11 mouse cellular contexts compared by ENCODE assay signal in genomic region chr4:152833411-152834310, GRCm38 (mm10).
DNase-seq lines count a peak whose midpoint lies in the region; ATAC-seq and TF ChIP-seq lines count a peak whose summit lies in the region.
"Had no signal": no experiment of that assay in that cellular context is flagged by ENCODE, and none has a peak within 500 bp of the region (broad histone marks: within the 10 kb centered on the region; RNA-seq: fewer than 3 reads in every experiment).

No protein-coding gene starts in this region.

- TF ChIP-seq CTCF in kidney, adult 2 months (conservative IDR thresholded peaks at IDR 0.05; ENCODE audit: insufficient read depth, insufficient read length, low read depth, low read length): no peak
- no peak for TF ChIP-seq CTCF in midbrain, postnatal 0 days (IDR thresholded peaks at IDR 0.05)
- no peak for TF ChIP-seq CTCF in left cerebral cortex, adult 2 months (IDR thresholded peaks at IDR 0.05)

- H3K4me3 ChIP-seq in kidney, embryonic 15.5 days (replicated peaks): no peak overlapping the region
- H3K4me3 ChIP-seq in kidney, adult 2 months (ENCODE audit: insufficient read depth, low read depth, low read length): no peak overlapping the region
- H3K4me3 ChIP-seq in forebrain, embryonic 15.5 days: no peak overlapping the region
- no peak overlapping the region for H3K4me3 ChIP-seq in midbrain, postnatal 0 days (ENCODE audit: low read depth, low read length)
- no peak overlapping the region for H3K4me3 ChIP-seq in left cerebral cortex, adult 2 months
- H3K4me3 ChIP-seq: limb, embryonic 12.5 days had no signal

- intact Hi-C loops in left cerebral cortex, adult 2 months (cut with DNase I): no loop called here
- intact Hi-C loops in gastrocnemius, postnatal 14 days (cut with DNase I; ENCODE audit: low total_unique reads): loop anchor here (5.0 kb wide), 1 partner anchor 471 kb away; no protein-coding TSS in a partner anchor

- H3K9ac ChIP-seq in kidney, embryonic 15.5 days: no peak overlapping the region
- H3K9ac ChIP-seq in forebrain, embryonic 15.5 days (replicated peaks): peak overlapping the region; percentile 26; the same call in 1 of the 2 replicates
- H3K9ac ChIP-seq in midbrain, postnatal 0 days (replicated peaks; ENCODE audit: low read length, poor library complexity, severe bottlenecking): no peak overlapping the region
- H3K9ac ChIP-seq: limb, embryonic 12.5 days had no signal

- H3K9me3 ChIP-seq in kidney, embryonic 15.5 days (replicated peaks): no peaks in the 10 kb centered on the region
- H3K9me3 ChIP-seq in forebrain, embryonic 15.5 days: no peaks in the 10 kb centered on the region
- no peaks in the 10 kb centered on the region for H3K9me3 ChIP-seq in midbrain, postnatal 0 days (ENCODE audit: low read length)

- no peak for TF ChIP-seq POLR2A in kidney, adult 2 months (IDR thresholded peaks at IDR 0.05; ENCODE audit: low read depth, low read length)

- 17% methylated on average over 23 of the region's 23 CpGs for WGBS in kidney, embryonic 15.5 days
- WGBS in kidney, adult 2 months: 21% methylated on average over 23 of the region's 23 CpGs
- 3% methylated on average over 23 of the region's 23 CpGs for WGBS in forebrain, embryonic 15.5 days
- WGBS in midbrain, postnatal 0 days: 25% methylated on average over 23 of the region's 23 CpGs

- 0 out of 2 replicates have a peak, but pooled peaks have one; percentile 49 for ATAC-seq in kidney, embryonic 15.5 days (replicated peaks; ENCODE audit: low FRiP score)
- ATAC-seq in forebrain, embryonic 15.5 days (replicated peaks): peak; percentile 76
- peak; percentile 20; the same call in 1 of the 2 replicates for ATAC-seq in midbrain, postnatal 0 days (ENCODE audit: low FRiP score)

- H3K36me3 ChIP-seq in kidney, embryonic 15.5 days: no peaks in the 10 kb centered on the region
- H3K36me3 ChIP-seq in kidney, adult 2 months (ENCODE audit: control insufficient read depth, insufficient read depth, low read length): no peaks in the 10 kb centered on the region
- no peaks in the 10 kb centered on the region for H3K36me3 ChIP-seq in forebrain, embryonic 15.5 days
- H3K36me3 ChIP-seq in midbrain, postnatal 0 days (ENCODE audit: insufficient read depth, low read length): no peaks in the 10 kb centered on the region
- H3K36me3 ChIP-seq: limb, embryonic 12.5 days had no signal

- 0 out of 2 replicates have a peak overlapping the region, but pooled peaks have one; percentile 4 for H3K4me2 ChIP-seq in kidney, embryonic 15.5 days
- H3K4me2 ChIP-seq in forebrain, embryonic 15.5 days (replicated peaks): peak overlapping the region; percentile 18
- H3K4me2 ChIP-seq in midbrain, postnatal 0 days (ENCODE audit: low read depth, low read length, poor library complexity, severe bottlenecking): no peak overlapping the region
- H3K4me2 ChIP-seq: limb, embryonic 12.5 days had no signal

- peaks cover 9% of the 10 kb centered on the region for H3K27me3 ChIP-seq in kidney, embryonic 15.5 days
- no peaks in the 10 kb centered on the region for H3K27me3 ChIP-seq in kidney, adult 2 months (replicated peaks; ENCODE audit: control insufficient read depth, insufficient read depth, low read length)
- H3K27me3 ChIP-seq in forebrain, embryonic 15.5 days: no peaks in the 10 kb centered on the region
- H3K27me3 ChIP-seq in midbrain, postnatal 0 days (ENCODE audit: insufficient read depth, low read length): no peaks in the 10 kb centered on the region
- H3K27me3 ChIP-seq: CH12.LX had no signal

- peaks cover 18% of the 10 kb centered on the region for H3K4me1 ChIP-seq in kidney, embryonic 15.5 days
- no peaks in the 10 kb centered on the region for H3K4me1 ChIP-seq in kidney, adult 2 months (ENCODE audit: control insufficient read depth, insufficient read depth, low read length)
- peaks cover 43% of the 10 kb centered on the region for H3K4me1 ChIP-seq in forebrain, embryonic 15.5 days
- peaks cover 14% of the 10 kb centered on the region; the same call in 1 of the 2 replicates for H3K4me1 ChIP-seq in midbrain, postnatal 0 days (ENCODE audit: insufficient read depth, low read length)
- H3K4me1 ChIP-seq: limb, embryonic 12.5 days had no signal

- no peak for DNase-seq in kidney, adult 2 months
- peak; percentile 21 for DNase-seq in cerebellum, adult 9-10 months
- DNase-seq in midbrain, postnatal 0 days (ENCODE audit: low spot score): peak; percentile 40
- no peak for DNase-seq in gastrocnemius, adult 8-10 months (ENCODE audit: low spot score in 2 of 2)
- DNase-seq in left cerebral cortex, adult 2 months (ENCODE audit: extremely low spot score in 1 of 2, low spot score in 2 of 2): no peak
- DNase-seq in gastrocnemius, postnatal 14 days: no peak
- DNase-seq: lung, postnatal 36 days had no signal

- H3K27ac ChIP-seq in kidney, embryonic 15.5 days: no peak overlapping the region
- no peak overlapping the region for H3K27ac ChIP-seq in kidney, adult 2 months (ENCODE audit: insufficient read depth, low read depth, low read length)
- peak overlapping the region; percentile 85 for H3K27ac ChIP-seq in forebrain, embryonic 15.5 days (replicated peaks)
- H3K27ac ChIP-seq in midbrain, postnatal 0 days (ENCODE audit: low read depth, low read length): peak overlapping the region; percentile 62
- H3K27ac ChIP-seq in left cerebral cortex, adult 2 months: no peak overlapping the region
- H3K27ac ChIP-seq: limb, embryonic 12.5 days had no signal

Comparison
In these comparisons a context has a peak if more than half of its experiments do, and no peak if none do; other contexts are left out.
1. ATAC-seq: peak in every context shown above with its lines; median percentile 76 in forebrain, embryonic 15.5 days; 49 in kidney, embryonic 15.5 days; 20 in midbrain, postnatal 0 days.
2. H3K27ac ChIP-seq: peak in forebrain, embryonic 15.5 days (single experiment) and midbrain, postnatal 0 days (single experiment); none in kidney, embryonic 15.5 days (single experiment), kidney, adult 2 months (single experiment) and left cerebral cortex, adult 2 months (single experiment).
3. DNase-seq: peak in cerebellum, adult 9-10 months (single experiment) and midbrain, postnatal 0 days (single experiment); none in kidney, adult 2 months (single experiment), gastrocnemius, adult 8-10 months (0 of 2), left cerebral cortex, adult 2 months (0 of 2) and gastrocnemius, postnatal 14 days (single experiment).